In genomic region chr7:47015390-47016065, GRCm38 (mm10) we compare ENCODE assay signal across 8 mouse cellular contexts. TPM values are rescaled to one million over a fixed set of nuclear protein-coding genes. Genes with fewer than 3 reads are reported as not detected.
DNase-seq lines count a peak whose midpoint lies in the region; ATAC-seq and TF ChIP-seq lines count a peak whose summit lies in the region.

No protein-coding gene starts in this region.

- no peaks in the 10 kb centered on the region for H3K27me3 ChIP-seq in Patski
- H3K27me3 ChIP-seq in hindbrain, embryonic 14.5 days (ENCODE audit: control insufficient read depth, insufficient read depth, low read length), result no peaks in the 10 kb centered on the region

- no peak overlapping the region for H3K27ac ChIP-seq in hindbrain, embryonic 14.5 days

- CTCF ChIA-PET in Patski (lab: Charles Lee), result interaction anchor here (0.7 to 1.6 kb wide), 19 partner anchors 8 to 134 kb away, joined by 3 to 20 read pairs (median 4); no protein-coding TSS in a partner anchor

- DNase-seq in Patski (ENCODE audit: low read depth, low spot score), result peak; percentile 46
- DNase-seq in cerebellum, postnatal 14 days, result peak; percentile 82 to 83
- peak; percentile 48 to 62 for DNase-seq in frontal cortex, postnatal 25 days (ENCODE audit: low spot score in 2 of 2)
- DNase-seq in hindbrain, embryonic 14.5 days (ENCODE audit: low spot score), result peak; percentile 79
- DNase-seq in left cerebral cortex, adult 11 months (ENCODE audit: low spot score), result peak; percentile 73
- DNase-seq in lung, postnatal 36 days, result peak; percentile 97
- peak; percentile 93 for DNase-seq in retina, embryonic 14.5 days (ENCODE audit: low spot score)
- DNase-seq in thymus, postnatal 4 days, result peak; percentile 76

- in situ Hi-C loops in Patski (cut with MboI; ENCODE audit: low pct_unique_long_range_greater_than_20kb), result loop anchor here (10.0 kb wide), 1 partner anchor 301 kb away; the partner anchor contains the start of genes Saa3 and Saal1

- peak; percentile 76 for TF ChIP-seq CTCF in Patski (IDR thresholded peaks at IDR 0.05)

- 0 out of 2 replicates have a peak overlapping the region, but pooled peaks have one; percentile 6 for H3K9ac ChIP-seq in hindbrain, embryonic 14.5 days

- 12% methylated on average over 6 of the region's 6 CpGs for WGBS in hindbrain, embryonic 14.5 days

- H3K36me3 ChIP-seq in hindbrain, embryonic 14.5 days (replicated peaks; ENCODE audit: control insufficient read depth, insufficient read depth), result no peaks in the 10 kb centered on the region

- no peak overlapping the region for H3K4me3 ChIP-seq in hindbrain, embryonic 14.5 days (replicated peaks; ENCODE audit: low read length)

- no peaks in the 10 kb centered on the region for H3K4me1 ChIP-seq in hindbrain, embryonic 14.5 days (replicated peaks; ENCODE audit: control insufficient read depth, insufficient read depth, low read length)

- ATAC-seq in Patski, result peak; percentile 94
- ATAC-seq in hindbrain, embryonic 14.5 days (ENCODE audit: low FRiP score), result peak; percentile 93

- H3K4me2 ChIP-seq in hindbrain, embryonic 14.5 days (replicated peaks), result peak overlapping the region; percentile 49

- POLR2A ChIA-PET in Patski (lab: Charles Lee), result interaction anchor here (0.6 kb wide), 1 partner anchor 111 kb away, joined by 3 read pairs; no protein-coding TSS in a partner anchor

- H3K9me3 ChIP-seq in hindbrain, embryonic 14.5 days (ENCODE audit: control insufficient read depth, low read length), result no peaks in the 10 kb centered on the region

RNA-seq across cellular contexts. Expression of gene Spty2d1, which starts 7.3 kb away (rescaled TPM):
- polyA plus RNA-seq in Patski (2021), result 19.6 TPM
- polyA plus RNA-seq in hindbrain, embryonic 14.5 days (2014; fragmentation: Nextera tagmentation; extraction: Ambion mirVana), result 7.7 and 8.0 TPM in 2 replicates

RNA-seq across cellular contexts. Expression of gene Gm9999, which starts 32.1 kb away (rescaled TPM):
- polyA plus RNA-seq in Patski (2021), result not detected
- not detected in 2 replicates for polyA plus RNA-seq in hindbrain, embryonic 14.5 days (2014; fragmentation: Nextera tagmentation; extraction: Ambion mirVana)

RNA-seq across cellular contexts. Expression of gene Tmem86a, which starts 34.9 kb away (rescaled TPM):
- polyA plus RNA-seq in Patski (2021), result 87.7 TPM
- polyA plus RNA-seq in hindbrain, embryonic 14.5 days (2014; fragmentation: Nextera tagmentation; extraction: Ambion mirVana), result 21.0 and 22.1 TPM in 2 replicates

RNA-seq across cellular contexts. Expression of gene Uevld, which starts 57.2 kb away (rescaled TPM):
- 14.3 TPM for polyA plus RNA-seq in Patski (2021)
- polyA plus RNA-seq in hindbrain, embryonic 14.5 days (2014; fragmentation: Nextera tagmentation; extraction: Ambion mirVana), result 5.3 and 5.6 TPM in 2 replicates

Comparison
In these comparisons a context has a peak if more than half of its experiments do, and no peak if none do; other contexts are left out.
1. DNase-seq: peak in every context shown above with its lines; median percentile 97 in lung, postnatal 36 days; 93 in retina, embryonic 14.5 days; 82 in cerebellum, postnatal 14 days; 79 in hindbrain, embryonic 14.5 days; 76 in thymus, postnatal 4 days; 73 in left cerebral cortex, adult 11 months; 55 in frontal cortex, postnatal 25 days; 46 in Patski.